Mouse (Mus musculus) embryonic fibroblast, embryonic 13.5 days (primary cell): ENCODE data around the gene Rflnb.

Experiments
- CTCF ChIP-seq: IDR thresholded peaks from 2 replicates; pipeline ENCODE4 v1.5.1; 2011; ENCODE audit warnings: mild to moderate bottlenecking, control low read depth, low read length, moderate library complexity, borderline replicate concordance; ENCODE audit not compliant: insufficient read depth
- POLR2A ChIP-seq: IDR thresholded peaks from 2 replicates; pipeline ENCODE4 v1.6.1; 2011; ENCODE audit warnings: low read depth, mild to moderate bottlenecking, control low read depth, low read length, moderate library complexity

DNA sequence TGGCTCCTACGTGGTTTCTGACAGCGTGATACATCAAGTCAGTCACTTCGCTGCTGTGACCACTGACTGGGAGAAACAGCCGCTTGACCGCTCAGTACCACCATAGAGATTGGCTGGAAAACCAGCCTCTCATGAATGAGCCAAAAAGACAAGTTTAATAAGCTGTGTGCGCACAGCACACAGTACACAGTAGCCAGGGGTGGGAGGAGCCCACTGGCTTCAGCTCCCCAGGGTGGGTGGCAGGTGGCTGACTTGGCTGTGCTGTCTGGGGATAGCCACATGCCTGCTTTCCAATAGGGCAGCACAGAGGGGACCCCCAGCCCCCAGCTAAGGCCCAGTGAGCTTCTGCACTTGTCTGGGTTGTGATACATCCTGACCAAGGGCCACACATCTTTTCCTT lies 16.9 kb upstream of the Rflnb start:
- no peak for TF ChIP-seq CTCF
- no peak for TF ChIP-seq POLR2A
